Mouse (Mus musculus): ENCODE measurements at regions not wholly inside any gene's neighbourhood (a gene's known extent, or its start where the extent isn't known, plus 50 kb on each side); places are given as distances from the start of the nearest gene placed in this dataset.

GRCm38 (mm10) chr11:19306687-19307086 lies 287.9 kb upstream of the Meis1 start:
- H3K4me3 ChIP-seq (replicated peaks; ENCODE audit: low read length) = no peak overlapping the region
- H3K9me3 ChIP-seq (ENCODE audit: control insufficient read depth, low read length) = no peaks in the 10 kb centered on the region
- no peak overlapping the region for H3K27ac ChIP-seq (replicated peaks; ENCODE audit: low read depth, low read length)
- no peak overlapping the region for H3K9ac ChIP-seq (ENCODE audit: low read depth, low read length, severe bottlenecking)
- no peaks in the 10 kb centered on the region for H3K4me1 ChIP-seq (ENCODE audit: control insufficient read depth, insufficient read depth, low read length)
- no peak overlapping the region for H3K4me2 ChIP-seq (replicated peaks; ENCODE audit: low read depth, low read length, severe bottlenecking)
- no peak for TF ChIP-seq POLR2A (IDR thresholded peaks at IDR 0.05; ENCODE audit: borderline replicate concordance, extremely low read depth, insufficient read depth, insufficient read length)
- no peaks in the 10 kb centered on the region for H3K36me3 ChIP-seq (ENCODE audit: control insufficient read depth, insufficient read depth, low read length)
- ATAC-seq (ENCODE audit: low FRiP score, low read depth) (no peak), DNase-seq (ENCODE audit: low spot score) (no peak)
- H3K27me3 ChIP-seq (ENCODE audit: control insufficient read depth, insufficient read depth, low read length) = no peaks in the 10 kb centered on the region
- WGBS = 83% methylated on average over 5 of the region's 5 CpGs

- Histone ChIP-seq H3K4me2 (replicated peaks; ENCODE audit: low read depth, low read length, severe bottlenecking) (no peak overlapping the region), H3K27me3 (ENCODE audit: control insufficient read depth, insufficient read depth, low read length) (no peaks in the 10 kb centered on the region), H3K36me3 (ENCODE audit: control insufficient read depth, insufficient read depth, low read length) (no peaks in the 10 kb centered on the region), H3K27ac (replicated peaks; ENCODE audit: low read depth, low read length) (no peak overlapping the region), H3K4me1 (ENCODE audit: control insufficient read depth, insufficient read depth, low read length) (no peaks in the 10 kb centered on the region), H3K4me3 (replicated peaks; ENCODE audit: low read length) (no peak overlapping the region), H3K9me3 (ENCODE audit: control insufficient read depth, low read length) (no peaks in the 10 kb centered on the region), H3K9ac (ENCODE audit: low read depth, low read length, severe bottlenecking) (no peak overlapping the region)
- DNase-seq (ENCODE audit: low spot score) (no peak), ATAC-seq (ENCODE audit: low FRiP score, low read depth) (no peak)
- no peak for TF ChIP-seq POLR2A (IDR thresholded peaks at IDR 0.05; ENCODE audit: borderline replicate concordance, extremely low read depth, insufficient read depth, insufficient read length)
- 61% methylated on average over 2 of the region's 3 CpGs for WGBS
Measured at GRCm38 (mm10) chr11:19330685-19331239, 312.0 kb upstream of the Meis1 start.

GRCm38 (mm10) chr11:19332274-19332673 lies 313.5 kb upstream of the Meis1 start:
- Histone ChIP-seq H3K4me1 (ENCODE audit: control insufficient read depth, insufficient read depth, low read length) (no peaks in the 10 kb centered on the region), H3K36me3 (ENCODE audit: control insufficient read depth, insufficient read depth, low read length) (no peaks in the 10 kb centered on the region), H3K27me3 (ENCODE audit: control insufficient read depth, insufficient read depth, low read length) (no peaks in the 10 kb centered on the region), H3K4me3 (replicated peaks; ENCODE audit: low read length) (no peak overlapping the region), H3K9me3 (ENCODE audit: control insufficient read depth, low read length) (no peaks in the 10 kb centered on the region), H3K9ac (ENCODE audit: low read depth, low read length, severe bottlenecking) (no peak overlapping the region), H3K4me2 (replicated peaks; ENCODE audit: low read depth, low read length, severe bottlenecking) (no peak overlapping the region), H3K27ac (replicated peaks; ENCODE audit: low read depth, low read length) (no peak overlapping the region)
- TF ChIP-seq POLR2A (IDR thresholded peaks at IDR 0.05; ENCODE audit: borderline replicate concordance, extremely low read depth, insufficient read depth, insufficient read length) = no peak
- ATAC-seq (ENCODE audit: low FRiP score, low read depth) (no peak), DNase-seq (ENCODE audit: low spot score) (no peak)

GRCm38 (mm10) chr11:19332727-19333126 lies 313.9 kb upstream of the Meis1 start:
- no peaks in the 10 kb centered on the region for H3K9me3 ChIP-seq (ENCODE audit: control insufficient read depth, low read length)
- DNase-seq (ENCODE audit: low spot score) (no peak), ATAC-seq (ENCODE audit: low FRiP score, low read depth) (no peak)
- no peak overlapping the region for H3K4me3 ChIP-seq (replicated peaks; ENCODE audit: low read length)
- H3K27me3 ChIP-seq (ENCODE audit: control insufficient read depth, insufficient read depth, low read length) = no peaks in the 10 kb centered on the region
- no peaks in the 10 kb centered on the region for H3K36me3 ChIP-seq (ENCODE audit: control insufficient read depth, insufficient read depth, low read length)
- 72% methylated on average over 1 of the region's 1 CpGs for WGBS
- no peak overlapping the region for H3K4me2 ChIP-seq (replicated peaks; ENCODE audit: low read depth, low read length, severe bottlenecking)
- H3K9ac ChIP-seq (ENCODE audit: low read depth, low read length, severe bottlenecking) = no peak overlapping the region
- H3K4me1 ChIP-seq (ENCODE audit: control insufficient read depth, insufficient read depth, low read length) = no peaks in the 10 kb centered on the region
- no peak for TF ChIP-seq POLR2A (IDR thresholded peaks at IDR 0.05; ENCODE audit: borderline replicate concordance, extremely low read depth, insufficient read depth, insufficient read length)
- no peak overlapping the region for H3K27ac ChIP-seq (replicated peaks; ENCODE audit: low read depth, low read length)

- TF ChIP-seq POLR2A (IDR thresholded peaks at IDR 0.05; ENCODE audit: borderline replicate concordance, extremely low read depth, insufficient read depth, insufficient read length) = no peak
- Histone ChIP-seq H3K4me2 (replicated peaks; ENCODE audit: low read depth, low read length, severe bottlenecking) (no peak overlapping the region), H3K36me3 (ENCODE audit: control insufficient read depth, insufficient read depth, low read length) (no peaks in the 10 kb centered on the region), H3K27me3 (ENCODE audit: control insufficient read depth, insufficient read depth, low read length) (no peaks in the 10 kb centered on the region), H3K4me3 (replicated peaks; ENCODE audit: low read length) (no peak overlapping the region), H3K27ac (replicated peaks; ENCODE audit: low read depth, low read length) (no peak overlapping the region), H3K9me3 (ENCODE audit: control insufficient read depth, low read length) (no peaks in the 10 kb centered on the region), H3K9ac (ENCODE audit: low read depth, low read length, severe bottlenecking) (no peak overlapping the region), H3K4me1 (ENCODE audit: control insufficient read depth, insufficient read depth, low read length) (no peaks in the 10 kb centered on the region)
- no peak for ATAC-seq (ENCODE audit: low FRiP score, low read depth)
- DNase-seq (ENCODE audit: low spot score) = no peak
- 95% methylated on average over 1 of the region's 1 CpGs for WGBS
Measured at GRCm38 (mm10) chr11:19333908-19334487, 315.2 kb upstream of the Meis1 start.
